Mouse (Mus musculus) urinary bladder, postnatal 4 days (tissue): ENCODE measurements around the gene Dhx16.
"Not testable (repeated sequence)": the region's sequence is repeated elsewhere in the genome, so short reads cannot be mapped to it uniquely, and the experiment has no call there.

Source experiments
- DNase-seq, 2 experiments: peaks; one replicate each; pipeline ENCODE4 v3.0.0; 2021 to 2022; ENCODE audit warnings: low spot score in 2 of 2

Gene Dhx16

DNA sequence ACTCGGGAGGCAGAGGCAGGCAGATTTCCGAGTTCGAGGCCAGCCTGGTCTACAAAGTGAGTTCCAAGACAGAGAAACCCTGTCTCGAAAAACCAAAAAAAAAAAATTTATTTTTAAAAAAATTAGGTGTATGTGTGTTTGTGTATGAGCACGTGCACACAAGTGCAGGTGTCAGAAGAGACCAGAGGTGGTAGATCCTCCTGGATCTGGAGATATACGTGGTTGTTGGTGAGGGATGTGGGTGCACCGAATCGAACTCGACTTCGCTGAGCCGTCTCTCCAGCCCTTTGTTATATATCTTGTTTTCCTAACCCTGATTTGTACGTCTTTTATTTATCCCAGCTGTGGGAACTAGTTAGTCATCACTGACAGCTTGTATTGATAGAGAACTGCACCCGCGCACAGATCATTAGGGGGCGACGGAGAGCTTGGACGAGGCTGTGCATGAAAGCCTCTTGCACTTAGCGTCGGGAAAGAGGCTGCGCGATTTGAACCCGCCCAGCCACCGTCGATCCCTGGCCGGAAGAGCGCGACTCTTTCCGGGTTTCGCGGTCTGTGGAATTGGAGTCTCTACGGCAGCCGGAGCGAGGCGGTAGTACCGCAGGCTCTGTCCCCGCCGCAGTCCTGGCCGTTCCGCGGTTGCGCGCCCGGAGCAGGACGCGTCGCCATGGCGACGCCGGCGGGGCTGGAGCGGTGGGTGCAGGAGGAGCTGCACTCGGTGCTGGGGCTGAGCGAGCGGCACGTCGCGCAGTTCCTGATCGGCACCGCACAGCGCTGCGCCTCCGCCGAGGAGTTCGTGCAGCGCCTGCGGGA, at the start of gene Dhx16:
Dhx16 (plus strand) TSS at position 575 of the 813 bp plus-strand sequence.
- DNase-seq = peak; percentile 88 to 95

DNA sequence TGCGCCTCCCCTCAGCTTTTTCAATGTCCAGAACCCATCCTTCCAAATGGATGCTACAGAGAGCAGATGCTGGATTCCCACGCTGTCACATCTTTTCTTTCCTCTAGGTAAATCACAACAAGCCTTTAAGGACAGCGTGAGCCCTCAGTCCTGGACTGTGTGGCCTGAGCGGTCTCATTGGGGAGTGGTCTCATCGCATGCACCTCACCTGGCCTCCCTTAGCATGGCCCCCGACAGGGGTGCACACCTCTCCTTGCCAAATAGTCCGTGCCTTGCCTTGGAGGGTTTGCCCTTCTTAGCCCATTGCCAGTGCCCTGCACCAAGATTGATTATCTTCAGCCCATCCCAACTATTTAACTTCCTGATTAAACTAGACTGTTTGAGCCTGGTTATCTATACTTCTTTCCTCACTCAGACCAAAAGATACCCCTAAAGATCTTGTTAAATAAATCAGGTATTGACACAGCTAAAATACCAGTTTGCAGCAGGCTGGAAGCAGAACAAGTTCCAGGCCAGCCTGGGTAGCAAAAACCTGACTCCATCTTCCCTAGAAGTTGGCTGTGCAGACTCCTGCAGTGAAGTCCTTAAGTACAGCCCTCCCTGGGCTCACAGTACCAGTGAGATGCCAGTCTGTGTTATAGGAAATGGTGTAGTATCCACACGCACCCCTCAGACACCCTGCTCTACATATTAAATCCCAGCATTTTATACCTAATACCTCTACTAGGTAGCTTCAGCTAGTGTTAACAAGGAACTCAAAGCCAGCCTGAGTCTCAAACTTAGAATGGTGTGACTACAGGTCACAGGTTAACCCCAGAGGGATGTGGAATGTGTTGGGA, 47.0 kb upstream of the Dhx16 start:
- DNase-seq = no peak

DNA sequence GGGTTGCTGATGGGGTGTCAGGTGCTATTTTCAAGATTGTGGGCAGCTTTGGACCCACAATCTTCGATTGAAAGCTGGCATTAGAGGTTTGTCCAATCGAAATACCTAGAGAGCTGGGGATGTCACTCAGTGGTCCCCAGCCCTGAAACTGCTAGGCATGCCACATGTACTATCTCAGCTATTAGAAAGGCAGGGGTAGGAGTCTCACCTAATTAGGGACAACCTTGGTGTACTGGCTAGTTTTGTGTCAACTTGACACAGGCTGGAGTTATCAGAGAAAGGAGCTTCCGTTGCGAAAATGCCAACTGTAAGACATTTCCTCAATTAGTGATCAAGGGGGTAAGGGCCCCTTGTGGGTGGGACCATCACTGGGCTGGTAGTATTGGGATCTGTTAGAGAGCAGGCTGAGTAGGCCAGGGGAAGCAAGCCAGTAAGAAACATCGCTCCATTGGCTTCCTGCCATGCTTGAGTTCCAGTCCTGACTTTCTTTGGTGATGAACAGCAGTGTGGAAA, 46.3 kb upstream of the Dhx16 start:
- DNase-seq = no peak

DNA sequence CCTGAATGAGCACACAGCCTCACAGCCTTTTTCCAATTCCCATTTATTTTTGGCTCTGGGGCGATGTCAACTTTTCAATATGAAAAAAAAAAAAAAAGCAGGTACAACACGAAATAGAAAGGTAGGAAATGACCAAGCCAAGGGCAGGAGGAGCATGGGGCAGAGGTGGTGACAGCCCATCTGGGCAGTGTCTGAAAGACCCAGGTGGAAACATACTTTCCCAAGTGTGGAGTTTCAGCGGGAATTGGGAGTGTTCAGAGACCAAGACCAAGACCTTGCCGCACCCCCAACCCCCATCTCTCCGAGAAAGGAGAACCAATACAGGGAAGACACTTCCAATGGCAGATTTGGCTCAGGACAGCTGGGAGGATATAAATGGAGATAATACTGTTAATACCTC, 45.7 kb upstream of the Dhx16 start:
- no peak for DNase-seq

DNA sequence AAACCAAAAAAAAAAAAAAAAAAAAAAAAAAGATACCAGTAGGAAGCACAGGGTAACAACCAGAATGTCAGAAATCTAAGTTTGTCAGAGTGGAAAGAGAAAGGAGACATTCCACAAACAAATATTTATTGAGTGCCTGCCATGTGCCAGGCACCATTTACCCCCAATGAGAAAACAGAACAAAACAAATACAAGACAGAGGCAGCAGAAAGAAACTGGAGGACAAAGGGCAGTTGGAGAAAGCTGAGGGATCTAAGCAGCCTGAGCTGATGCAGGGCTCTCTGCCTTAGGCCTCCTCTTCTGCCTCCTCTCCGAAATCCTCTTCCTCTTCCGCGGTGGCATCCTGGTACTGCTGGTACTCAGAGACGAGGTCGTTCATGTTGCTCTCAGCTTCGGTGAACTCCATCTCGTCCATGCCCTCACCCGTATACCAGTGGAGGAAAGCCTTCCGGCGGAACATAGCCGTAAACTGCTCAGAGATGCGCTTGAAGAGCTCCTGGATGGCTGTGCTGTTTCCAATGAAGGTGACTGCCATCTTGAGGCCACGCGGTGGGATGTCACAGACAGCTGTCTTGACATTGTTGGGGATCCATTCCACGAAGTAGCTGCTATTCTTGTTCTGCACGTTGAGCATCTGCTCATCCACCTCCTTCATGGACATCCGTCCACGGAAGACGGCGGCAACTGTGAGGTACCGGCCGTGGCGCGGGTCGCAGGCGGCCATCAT, 44.8 kb upstream of the Dhx16 start:
- DNase-seq = no peak

DNA sequence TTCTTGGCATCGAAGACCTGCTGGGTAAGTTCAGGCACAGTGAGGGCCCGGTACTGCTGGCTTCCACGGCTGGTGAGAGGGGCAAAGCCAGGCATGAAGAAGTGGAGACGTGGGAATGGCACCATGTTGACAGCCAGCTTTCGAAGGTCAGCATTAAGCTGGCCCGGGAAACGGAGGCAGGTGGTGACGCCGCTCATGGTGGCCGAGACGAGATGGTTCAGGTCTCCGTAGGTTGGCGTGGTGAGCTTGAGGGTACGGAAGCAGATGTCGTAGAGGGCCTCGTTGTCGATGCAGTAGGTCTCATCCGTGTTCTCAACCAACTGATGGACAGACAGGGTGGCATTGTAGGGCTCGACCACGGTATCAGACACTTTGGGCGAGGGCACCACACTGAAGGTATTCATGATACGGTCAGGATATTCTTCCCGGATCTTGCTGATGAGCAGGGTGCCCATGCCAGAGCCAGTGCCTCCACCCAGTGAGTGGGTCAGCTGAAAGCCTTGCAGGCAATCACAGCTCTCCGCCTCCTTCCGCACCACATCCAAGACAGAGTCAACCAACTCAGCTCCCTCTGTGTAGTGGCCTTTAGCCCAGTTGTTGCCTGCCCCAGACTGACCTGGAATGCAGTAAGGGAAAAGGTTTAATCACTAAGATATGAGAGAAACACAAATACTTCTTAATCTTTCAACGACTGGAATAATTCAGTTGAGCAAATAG, 44.0 kb upstream of the Dhx16 start:
- no peak for DNase-seq

DNA sequence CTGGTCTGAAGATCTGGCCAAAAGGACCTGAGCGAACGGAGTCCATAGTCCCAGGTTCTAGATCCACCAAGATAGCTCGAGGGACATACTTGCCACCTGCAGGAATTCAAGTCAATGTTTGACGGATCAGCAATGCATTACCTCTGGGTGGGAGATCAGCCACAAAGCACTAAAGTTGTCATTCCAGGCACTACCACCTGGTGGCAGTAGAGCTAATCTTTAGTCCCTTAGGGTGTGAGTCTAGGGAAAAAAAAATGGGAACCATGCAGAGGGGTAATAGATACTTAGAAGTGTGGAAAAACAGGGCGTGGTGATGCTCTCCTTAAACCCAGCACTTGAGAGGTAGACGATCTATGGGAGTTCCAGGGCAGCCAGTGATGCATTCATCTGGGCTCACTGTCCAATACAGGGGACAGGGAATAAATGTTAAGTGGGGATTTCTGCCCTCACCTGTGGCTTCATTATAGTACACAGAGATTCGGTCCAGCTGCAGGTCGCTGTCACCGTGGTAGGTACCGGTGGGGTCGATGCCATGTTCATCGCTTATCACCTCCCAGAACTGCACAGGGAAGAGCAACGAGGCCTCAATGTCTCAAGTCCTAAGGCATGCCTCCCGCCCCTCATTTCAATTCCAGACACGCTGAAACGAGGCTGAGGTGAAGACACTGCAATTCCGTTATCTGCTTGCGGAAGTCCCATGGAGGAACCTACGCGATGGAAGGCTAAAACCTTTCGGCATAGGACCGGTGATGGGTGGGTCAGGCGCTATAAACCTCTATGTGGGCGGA, 43.2 kb upstream of the Dhx16 start:
- peak; percentile 72 to 86 for DNase-seq

DNA sequence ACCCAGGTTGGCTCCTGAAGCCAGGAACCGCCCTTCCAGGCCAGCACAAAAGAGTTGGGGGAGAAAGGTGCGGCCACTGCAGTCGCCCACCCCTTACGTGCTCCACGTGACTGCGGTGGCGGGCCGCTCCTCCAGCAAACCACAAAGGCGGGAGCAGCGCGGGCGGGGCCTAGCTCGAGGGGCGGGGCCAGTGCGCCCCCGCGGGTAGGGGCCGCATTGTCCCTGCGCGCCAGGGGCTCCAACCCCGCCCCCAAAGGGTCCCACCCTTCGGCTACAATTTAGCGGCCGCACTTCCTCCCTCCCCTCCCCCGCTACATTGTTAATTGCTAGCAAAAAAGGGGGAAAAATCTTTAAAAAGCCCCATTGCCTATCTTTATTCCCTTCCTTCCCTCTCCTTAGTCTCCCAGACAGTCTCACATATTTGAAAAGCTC, 42.6 kb upstream of the Dhx16 start:
- DNase-seq = peak; percentile 87 to 90

DNA sequence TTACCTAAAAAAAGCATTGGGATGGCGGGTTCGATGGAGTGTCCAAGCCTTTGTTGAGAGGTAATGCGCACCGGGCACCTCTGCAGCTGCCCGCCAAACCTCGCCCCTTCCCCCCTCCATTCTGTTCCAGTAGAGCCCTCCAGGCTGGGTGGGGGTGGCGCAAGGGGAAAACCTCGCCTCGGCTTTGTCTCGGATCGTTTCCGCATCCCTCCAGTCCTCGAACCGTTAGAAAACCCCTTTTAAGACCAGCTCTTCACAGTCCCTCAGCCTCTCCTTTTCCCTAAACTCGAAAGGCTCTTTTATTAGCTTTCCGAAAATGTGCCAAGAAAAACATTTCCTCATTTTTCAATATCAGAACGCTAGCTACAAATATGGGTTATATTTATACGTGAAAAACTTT, 42.1 kb upstream of the Dhx16 start:
- no peak for DNase-seq

DNA sequence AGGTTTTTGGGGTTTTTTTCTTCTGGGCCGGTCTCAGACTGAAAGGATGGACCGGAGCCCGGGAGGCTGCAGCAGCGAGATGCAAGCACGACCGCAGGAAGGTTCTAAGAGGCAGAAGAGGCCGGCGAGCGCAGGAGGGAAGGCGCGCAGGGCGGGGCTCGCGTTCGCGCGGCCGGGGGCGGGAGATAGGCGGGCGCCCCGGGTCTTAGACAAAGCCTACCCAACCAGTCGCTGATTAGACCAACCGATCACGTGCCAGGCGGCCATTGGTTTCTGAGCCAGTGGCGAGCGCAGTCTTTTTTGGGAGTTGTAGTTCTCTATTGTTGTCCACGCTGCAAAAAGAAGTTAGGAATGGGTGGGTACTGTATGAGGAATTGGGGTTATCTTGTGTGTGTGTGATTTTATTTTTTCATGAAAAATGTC, 41.5 kb upstream of the Dhx16 start, which contains the start of gene Tubb5:
Tubb5 (minus strand) TSS at position 185 of the 423 bp plus-strand sequence.
- peak; percentile 95 to 96 for DNase-seq

DNA sequence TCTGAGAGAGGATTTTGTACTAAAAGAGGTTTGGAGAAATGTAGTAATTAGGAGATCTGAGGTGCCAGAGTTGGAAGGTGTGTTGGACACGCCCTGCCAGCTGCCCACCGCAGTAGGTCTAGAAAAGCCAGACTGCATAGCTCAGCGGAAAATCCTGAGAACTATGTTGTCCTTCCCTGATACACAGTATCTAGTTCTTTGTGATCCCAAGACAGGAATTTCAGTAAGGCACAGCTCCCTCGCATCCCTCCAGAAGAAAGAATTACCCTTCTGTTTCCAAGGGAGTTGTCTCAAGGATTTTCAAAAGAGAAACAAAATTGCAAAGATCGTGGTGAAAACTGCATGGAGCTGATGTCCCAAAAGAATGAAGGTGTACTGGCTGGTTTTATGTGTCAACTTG, 41.0 kb upstream of the Dhx16 start:
- DNase-seq = no peak

DNA sequence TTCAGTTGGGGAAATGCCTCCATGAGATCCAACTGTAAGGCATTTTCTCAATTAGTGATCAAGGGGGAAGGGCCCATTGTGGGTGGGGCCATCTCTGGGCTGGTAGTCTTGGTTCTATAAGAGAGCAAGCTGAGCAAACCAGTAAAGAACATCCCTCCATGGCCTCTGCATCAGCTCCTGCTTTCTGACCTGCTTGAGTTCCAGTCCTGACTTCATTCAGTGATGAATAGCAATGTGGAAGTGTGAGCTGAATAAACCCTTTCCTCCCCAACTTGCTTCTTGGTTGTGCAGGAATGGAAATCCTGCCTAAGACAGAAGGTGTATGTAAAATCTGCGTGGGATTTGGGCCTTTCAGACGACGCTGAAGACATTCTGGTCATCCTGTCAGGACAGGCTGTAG, 40.6 kb upstream of the Dhx16 start:
- not testable (repeated sequence) for DNase-seq

DNA sequence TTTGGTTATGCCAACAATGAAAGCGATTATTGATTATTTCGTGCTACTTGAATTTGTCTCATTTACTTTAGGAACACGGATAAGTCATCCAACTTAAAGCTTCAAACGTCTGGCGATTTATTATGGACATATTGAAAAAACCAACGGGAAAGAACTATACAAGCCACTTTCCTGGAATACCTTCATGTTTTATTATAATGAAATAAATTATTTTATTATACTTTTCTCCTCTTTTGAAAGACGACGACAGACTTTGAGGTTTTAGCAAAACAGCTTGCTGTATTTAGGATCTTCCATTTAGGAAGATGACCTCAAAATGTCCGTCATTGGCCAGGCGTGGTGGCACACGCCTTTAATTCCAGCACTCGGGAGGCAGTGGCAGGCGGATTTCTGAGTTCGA, 39.1 kb upstream of the Dhx16 start:
- DNase-seq = no peak

DNA sequence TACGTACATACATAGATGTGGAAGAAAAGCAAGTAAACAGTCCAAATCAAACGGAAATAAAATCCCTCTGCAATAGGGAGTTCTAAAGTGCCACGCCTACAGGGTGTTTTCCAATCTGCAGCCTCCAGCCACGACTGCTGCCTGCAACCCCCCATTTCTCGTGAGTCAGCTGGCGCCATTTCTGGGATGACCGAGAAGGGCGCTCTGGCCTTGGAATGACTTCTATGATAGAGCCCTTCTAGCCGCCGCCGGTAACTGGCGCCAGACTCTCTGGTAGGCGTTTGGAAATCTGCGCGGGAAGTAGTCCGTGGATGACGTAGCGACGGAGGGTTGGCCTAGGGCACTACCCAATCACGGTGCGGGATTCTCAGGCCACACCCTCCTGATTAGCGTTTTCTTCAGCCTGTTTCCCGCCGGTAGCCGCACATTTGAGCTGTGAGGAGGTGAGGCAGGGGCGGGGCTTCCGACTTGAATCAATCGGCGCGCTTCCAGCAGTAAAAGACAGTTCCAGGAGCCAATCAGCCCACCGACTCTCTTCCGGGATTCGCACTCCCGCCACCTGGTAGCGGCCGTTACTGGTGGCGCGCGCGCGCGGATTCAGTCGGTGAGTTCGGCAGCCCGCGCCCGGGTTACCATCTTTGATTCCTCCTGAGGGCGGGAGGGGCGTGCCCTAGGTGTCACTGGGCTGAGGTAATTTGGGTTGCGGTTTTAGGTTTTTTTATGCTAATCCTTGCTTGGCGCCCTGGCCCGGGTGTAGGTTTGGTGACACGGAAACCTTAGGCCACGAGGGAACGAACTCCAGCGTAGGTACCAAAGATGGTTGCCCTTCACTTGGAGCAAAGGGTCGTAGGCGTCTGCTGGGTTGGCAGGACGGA, 38.3 kb upstream of the Dhx16 start, which contains the start of gene Mdc1:
Mdc1 (plus strand) TSS at position 440 of the 875 bp plus-strand sequence.
- peak; percentile 98 to 99 for DNase-seq

DNA sequence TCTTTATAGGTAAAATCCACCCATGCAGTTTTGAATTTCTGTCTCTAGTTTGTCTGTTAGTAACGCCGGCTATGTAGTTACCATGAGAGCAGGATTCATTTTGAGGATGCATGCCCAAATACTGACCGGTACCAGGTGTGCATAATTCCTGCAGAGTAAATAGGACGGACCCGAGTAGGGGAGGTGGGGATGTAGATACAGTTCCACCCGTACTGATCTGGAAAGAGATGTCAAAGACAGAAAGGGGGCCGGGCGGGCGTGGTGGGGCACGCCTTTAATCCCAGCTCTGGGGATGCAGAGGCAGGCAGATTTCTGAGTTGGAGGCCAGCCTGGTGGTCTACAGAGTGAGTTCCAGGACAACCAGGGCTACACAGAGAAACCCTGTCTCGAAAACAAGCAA, 37.6 kb upstream of the Dhx16 start:
- DNase-seq = no peak

DNA sequence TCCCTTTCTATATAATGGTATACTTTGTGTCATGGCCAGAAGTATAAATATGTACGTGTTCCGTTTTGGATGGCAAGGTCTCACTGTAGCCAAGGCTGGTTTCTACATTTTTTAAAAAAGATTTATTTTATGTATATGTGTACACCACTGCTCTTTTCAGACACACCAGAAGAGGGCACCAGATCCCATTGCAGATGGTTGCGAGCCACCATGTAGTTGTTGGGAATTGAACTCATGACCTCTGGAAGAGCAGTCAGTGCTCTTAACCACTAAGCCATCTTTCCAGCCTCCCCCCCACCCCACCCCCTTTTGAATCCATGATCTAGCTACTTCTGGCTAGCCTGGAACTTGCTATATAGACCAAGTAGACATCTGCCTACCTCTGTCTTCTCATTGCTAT, 36.1 kb upstream of the Dhx16 start:
- no peak for DNase-seq

DNA sequence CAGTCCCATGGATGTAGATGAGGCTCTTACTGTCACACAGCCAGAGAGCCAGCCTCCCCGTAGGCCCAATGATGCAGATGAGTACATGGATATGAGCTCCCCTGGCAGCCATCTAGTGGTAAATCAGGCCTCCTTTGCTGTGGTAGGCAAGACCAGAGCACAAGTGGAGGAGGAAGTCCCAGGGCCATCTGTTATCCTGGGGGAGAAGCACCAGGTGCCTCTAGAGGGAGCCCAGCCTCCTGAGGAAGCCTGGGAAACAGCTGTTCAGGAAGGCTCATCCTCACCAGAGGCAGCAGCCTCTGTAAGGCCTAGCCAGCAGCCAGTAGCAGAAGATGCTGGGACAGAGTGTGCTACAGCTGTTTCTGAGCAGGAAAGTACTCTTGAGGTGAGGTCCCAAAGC, 31.5 kb upstream of the Dhx16 start:
- peak in 1 of 2 experiments; percentile 16 for DNase-seq

DNA sequence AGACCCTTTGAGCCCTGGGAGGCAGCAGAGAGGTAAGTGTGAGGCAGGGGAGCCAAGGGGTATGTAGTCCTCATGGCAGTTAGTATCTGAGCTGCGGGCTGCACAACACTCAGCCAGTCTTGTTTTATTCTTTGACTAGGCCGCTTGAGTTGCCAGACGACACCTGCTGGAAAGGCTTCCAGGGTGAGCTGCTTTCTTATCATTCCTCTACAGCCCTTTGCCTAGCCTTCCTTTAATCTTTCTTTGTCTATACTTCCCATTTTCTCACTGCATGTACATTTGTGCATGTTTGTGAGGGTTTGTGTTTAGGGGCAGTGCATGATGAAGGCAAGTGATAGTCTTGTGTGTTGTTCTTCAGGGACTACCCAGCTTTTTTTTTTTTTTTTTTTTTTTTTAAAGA, 28.6 kb upstream of the Dhx16 start:
- no peak for DNase-seq

DNA sequence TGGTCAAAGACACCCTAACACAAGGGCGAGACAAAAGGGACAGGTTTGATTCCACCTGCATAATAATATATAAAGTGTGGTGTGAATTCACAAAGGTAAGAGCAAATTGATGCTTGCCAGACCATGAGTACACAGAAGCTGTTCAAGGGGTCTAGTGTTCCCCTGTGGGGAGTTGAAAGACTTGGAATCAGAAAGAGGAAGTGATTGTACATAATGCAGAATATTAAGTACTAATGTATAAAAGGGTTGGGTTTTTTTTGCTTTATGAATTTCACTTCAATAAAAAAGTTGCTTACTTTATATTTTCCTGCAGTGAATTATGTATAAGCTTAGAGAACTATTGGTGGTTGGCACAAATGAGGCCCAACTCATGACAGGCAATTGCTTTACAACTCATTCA, 20.2 kb upstream of the Dhx16 start:
- no peak for DNase-seq
